Mouse (Mus musculus) ES-Bruce4 (cell line): ENCODE measurements around the gene Chst15. TPM values are rescaled to one million over a fixed set of nuclear protein-coding genes. Genes with fewer than 3 reads are reported as not detected.

ENCODE experiments used
- H3K27ac ChIP-seq: 2 replicates; pipeline ENCODE4 v1.5.1; 2012; ENCODE audit warnings: low read length, inconsistent platforms; ENCODE audit not compliant: insufficient read depth
- H3K27me3 ChIP-seq: 2 replicates; pipeline ENCODE4 v1.6.1; 2012; ENCODE audit warnings: mild to moderate bottlenecking, low read length, inconsistent platforms; ENCODE audit not compliant: control insufficient read depth, poor library complexity, insufficient read depth, severe bottlenecking
- H3K36me3 ChIP-seq: 2 replicates; pipeline ENCODE4 v1.6.1; 2012; ENCODE audit warnings: inconsistent platforms, mild to moderate bottlenecking, low read length, moderate library complexity; ENCODE audit not compliant: control insufficient read depth, poor library complexity, insufficient read depth, severe bottlenecking
- H3K4me1 ChIP-seq: one replicate; pipeline ENCODE4 v1.8.1; 2011; ENCODE audit warnings: low read length; ENCODE audit not compliant: control insufficient read depth, insufficient read depth
- H3K4me3 ChIP-seq: 2 replicates; pipeline ENCODE4 v1.5.1; 2011; ENCODE audit warnings: low read depth, mild to moderate bottlenecking, low read length
- H3K9ac ChIP-seq: 2 replicates; pipeline ENCODE4 v1.6.1; 2012; ENCODE audit warnings: low read depth, mild to moderate bottlenecking, inconsistent platforms; ENCODE audit not compliant: poor library complexity, severe bottlenecking
- H3K9me3 ChIP-seq: replicated peaks from 2 replicates; pipeline ENCODE4 v1.6.1; 2012; ENCODE audit warnings: mild to moderate bottlenecking, low read length, inconsistent platforms; ENCODE audit not compliant: control insufficient read depth, poor library complexity, insufficient read depth, severe bottlenecking
- CTCF ChIP-seq: IDR thresholded peaks from one replicate; pipeline ENCODE4 v1.8.1; 2011; ENCODE audit warnings: low read depth, low read length
- EP300 ChIP-seq: IDR thresholded peaks from 2 replicates; pipeline ENCODE4 v1.6.1; 2011; ENCODE audit warnings: low read depth, low read length; ENCODE audit not compliant: insufficient read depth
- POLR2A ChIP-seq: IDR thresholded peaks from one replicate; pipeline ENCODE4 v1.8.1; 2011; ENCODE audit warnings: low read length; ENCODE audit not compliant: insufficient read depth
- polyA plus RNA-seq: library from polyadenylated mRNA; stranded (reverse); fragments of >200 nt; gene quantifications from 2 replicates; pipeline ENCODE4 v1.2.4, GENCODE M21; 2011; ENCODE audit warnings: low read depth; ENCODE audit not compliant: missing spikeins, insufficient read depth, insufficient read length

Gene Chst15
- polyA plus RNA-seq, 1 experiment, result 15.4 TPM

DNA sequence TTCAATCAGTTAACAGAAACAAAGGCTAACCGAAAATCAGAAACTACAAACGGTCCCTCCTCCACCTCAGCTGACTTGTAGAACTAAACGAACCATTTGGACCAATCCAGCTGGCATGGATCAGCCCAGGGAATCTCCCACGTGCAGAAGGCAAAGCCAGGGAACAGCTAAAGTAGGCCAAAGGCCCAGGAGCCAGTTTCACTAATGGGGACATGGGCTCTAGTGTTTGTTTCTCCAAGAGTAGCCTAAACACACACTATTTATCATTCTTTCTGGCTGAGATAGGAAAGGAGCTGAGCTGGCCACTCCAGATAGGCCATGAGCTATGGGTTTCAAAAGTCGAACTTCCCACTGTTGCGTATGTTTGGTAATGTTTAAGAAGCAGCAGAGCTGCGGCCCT is 58.2 kb downstream of the Chst15 start:
- H3K36me3 ChIP-seq, result no peaks in the 10 kb centered on the region
- H3K27me3 ChIP-seq, result no peaks in the 10 kb centered on the region
- H3K4me1 ChIP-seq, result no peaks in the 10 kb centered on the region
- no peak overlapping the region for H3K4me3 ChIP-seq
- no peaks in the 10 kb centered on the region for H3K9me3 ChIP-seq
- no peak overlapping the region for H3K9ac ChIP-seq
- H3K27ac ChIP-seq, result no peak overlapping the region
- TF ChIP-seq EP300, result no peak
- TF ChIP-seq CTCF, result no peak
- no peak for TF ChIP-seq POLR2A

DNA sequence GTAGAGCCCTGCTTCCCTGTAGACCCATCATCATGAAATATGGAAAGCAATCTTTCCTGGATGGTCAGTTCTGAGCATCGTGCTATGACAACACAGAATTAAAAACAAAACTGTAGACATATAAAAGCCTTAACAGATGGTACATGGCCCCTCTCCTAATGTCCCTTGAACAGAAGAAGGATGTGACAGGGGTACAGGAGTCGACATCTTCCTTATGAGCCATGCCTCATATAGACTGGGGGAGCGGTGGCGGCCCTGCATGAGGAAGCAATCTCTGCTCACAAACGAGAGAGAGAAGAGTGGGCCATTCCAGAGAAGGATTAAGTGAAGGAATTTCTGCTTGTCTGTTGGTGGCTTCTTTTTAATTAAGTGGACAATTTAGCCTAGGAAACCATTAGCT is 58.8 kb downstream of the Chst15 start:
- H3K27ac ChIP-seq, result no peak overlapping the region
- no peaks in the 10 kb centered on the region for H3K9me3 ChIP-seq
- H3K4me1 ChIP-seq, result no peaks in the 10 kb centered on the region
- no peaks in the 10 kb centered on the region for H3K36me3 ChIP-seq
- no peak overlapping the region for H3K9ac ChIP-seq
- no peak overlapping the region for H3K4me3 ChIP-seq
- no peak for TF ChIP-seq CTCF
- no peak for TF ChIP-seq POLR2A
- TF ChIP-seq EP300, result no peak
- no peaks in the 10 kb centered on the region for H3K27me3 ChIP-seq

GRCm38 (mm10) chr7:132253513-132253912 is 63.5 kb downstream of the Chst15 start:
- H3K9ac ChIP-seq, result no peak overlapping the region
- no peaks in the 10 kb centered on the region for H3K9me3 ChIP-seq
- H3K36me3 ChIP-seq, result no peaks in the 10 kb centered on the region
- no peaks in the 10 kb centered on the region for H3K27me3 ChIP-seq
- no peak for TF ChIP-seq CTCF
- no peak for TF ChIP-seq POLR2A
- H3K27ac ChIP-seq, result no peak overlapping the region
- no peaks in the 10 kb centered on the region for H3K4me1 ChIP-seq
- H3K4me3 ChIP-seq, result no peak overlapping the region

DNA sequence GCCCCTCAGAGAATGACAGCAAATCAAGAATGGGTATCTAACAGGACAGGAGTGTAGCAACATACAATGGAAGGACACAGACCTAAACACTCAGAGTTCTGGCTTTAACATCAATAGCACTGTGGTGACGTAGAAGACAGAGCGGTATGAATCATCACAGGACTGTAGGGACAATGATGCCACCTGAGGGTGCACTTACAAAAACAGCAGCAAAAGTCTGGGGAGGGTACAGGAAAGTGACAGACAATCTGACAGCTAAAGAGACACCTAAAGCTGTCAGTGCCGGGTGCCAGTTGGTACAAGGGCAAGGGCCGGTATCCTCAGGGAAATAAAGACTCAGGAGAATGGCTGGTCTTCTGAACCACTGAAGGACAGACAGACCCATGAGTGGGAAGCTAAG is 64.0 kb downstream of the Chst15 start:
- H3K36me3 ChIP-seq, result no peaks in the 10 kb centered on the region
- H3K9me3 ChIP-seq, result no peaks in the 10 kb centered on the region
- H3K4me1 ChIP-seq, result no peaks in the 10 kb centered on the region
- no peaks in the 10 kb centered on the region for H3K27me3 ChIP-seq
- no peak overlapping the region for H3K27ac ChIP-seq
- TF ChIP-seq CTCF, result no peak
- TF ChIP-seq POLR2A, result no peak
- TF ChIP-seq EP300, result no peak
- no peak overlapping the region for H3K4me3 ChIP-seq
- H3K9ac ChIP-seq, result no peak overlapping the region

- no peaks in the 10 kb centered on the region for H3K36me3 ChIP-seq
- TF ChIP-seq CTCF (no peak), POLR2A (no peak), EP300 (no peak)
- H3K27ac ChIP-seq, result no peak overlapping the region
- H3K4me3 ChIP-seq, result no peak overlapping the region
- no peaks in the 10 kb centered on the region for H3K4me1 ChIP-seq
- no peaks in the 10 kb centered on the region for H3K9me3 ChIP-seq
- H3K27me3 ChIP-seq, result no peaks in the 10 kb centered on the region
- H3K9ac ChIP-seq, result no peak overlapping the region
These were observed 67.4 kb downstream of the Chst15 start for GRCm38 (mm10) chr7:132249563-132250119.

GRCm38 (mm10) chr7:132247567-132247966 is 69.5 kb downstream of the Chst15 start:
- Histone ChIP-seq H3K36me3 (no peaks in the 10 kb centered on the region), H3K9me3 (no peaks in the 10 kb centered on the region), H3K4me1 (no peaks in the 10 kb centered on the region), H3K27ac (no peak overlapping the region), H3K9ac (no peak overlapping the region), H3K4me3 (no peak overlapping the region), H3K27me3 (no peaks in the 10 kb centered on the region)
- TF ChIP-seq EP300, result 0 out of 2 replicates have a peak, but pooled peaks have one; percentile 76
- no peak for TF ChIP-seq CTCF
- TF ChIP-seq POLR2A, result no peak
